Mouse (Mus musculus) naive thymus-derived CD4-positive, alpha-beta T cell, adult 2 months (primary cell): Measurements from ENCODE around the gene Cd44.

Source experiments
- DNase-seq: peaks from one replicate; pipeline ENCODE4 v3.0.0-alpha.2; 2011; ENCODE audit warnings: low read depth

Gene Cd44

GRCm38 (mm10) chr2:102763176-102763575 is 138.3 kb downstream of the Cd44 start:
- no peak for DNase-seq
